Mouse (Mus musculus) heart, adult 8-10 months (tissue): Measurements from ENCODE around the gene Pias4. TPM values are rescaled to one million over a fixed set of nuclear protein-coding genes. Genes with fewer than 3 reads are reported as not detected.
"Not testable (repeated sequence)": the region's sequence is repeated elsewhere in the genome, so short reads cannot be mapped to it uniquely, and the experiment has no call there.

ENCODE experiments used
- DNase-seq: peaks from one replicate; pipeline ENCODE4 v3.0.0; 2022; ENCODE audit warnings: low spot score
- total RNA-seq, 4 experiments: library from RNA; stranded (reverse); gene quantifications; 2 replicates each; pipeline ENCODE4 v1.2.4; 2022

The Pias4 gene
- total RNA-seq, result 10 to 100 TPM; 16.8 to 18.6 (median 17.0) TPM

GRCm38 (mm10) chr10:81167200-81168086 lies at the start of gene Pias4:
Gene Pias4 (minus strand): TSS chr10:81167923.
- peak; percentile 100 for DNase-seq

- not testable (repeated sequence) for DNase-seq
Measured at GRCm38 (mm10) chr10:81217267-81217666, 49.5 kb upstream of the Pias4 start.

GRCm38 (mm10) chr10:81216810-81217209 lies 49.1 kb upstream of the Pias4 start:
- DNase-seq, result no peak

- DNase-seq, result no peak
Measured at GRCm38 (mm10) chr10:81216260-81216659, 48.5 kb upstream of the Pias4 start.

DNA sequence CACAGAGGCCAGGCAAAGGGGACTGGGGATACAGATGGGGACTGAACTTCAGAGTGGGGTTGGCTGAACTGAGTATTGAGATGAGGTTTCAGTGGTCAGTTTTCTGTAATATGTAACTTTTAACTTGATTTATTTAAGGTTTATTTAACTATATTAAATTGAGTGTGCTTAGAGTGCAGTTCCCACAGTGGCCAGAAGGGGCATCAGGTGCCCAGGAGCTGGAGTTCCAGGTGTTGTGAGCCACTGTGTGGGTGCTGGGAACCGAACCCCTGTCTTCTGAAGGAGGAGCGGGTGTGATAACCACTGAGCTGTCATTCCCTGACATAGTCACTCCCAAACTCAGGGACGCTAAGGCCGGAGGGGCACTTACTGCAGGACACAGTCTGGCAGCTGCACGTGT lies 42.4 kb upstream of the Pias4 start:
- no peak for DNase-seq

GRCm38 (mm10) chr10:81204137-81204536 lies 36.4 kb upstream of the Pias4 start:
- no peak for DNase-seq

DNA sequence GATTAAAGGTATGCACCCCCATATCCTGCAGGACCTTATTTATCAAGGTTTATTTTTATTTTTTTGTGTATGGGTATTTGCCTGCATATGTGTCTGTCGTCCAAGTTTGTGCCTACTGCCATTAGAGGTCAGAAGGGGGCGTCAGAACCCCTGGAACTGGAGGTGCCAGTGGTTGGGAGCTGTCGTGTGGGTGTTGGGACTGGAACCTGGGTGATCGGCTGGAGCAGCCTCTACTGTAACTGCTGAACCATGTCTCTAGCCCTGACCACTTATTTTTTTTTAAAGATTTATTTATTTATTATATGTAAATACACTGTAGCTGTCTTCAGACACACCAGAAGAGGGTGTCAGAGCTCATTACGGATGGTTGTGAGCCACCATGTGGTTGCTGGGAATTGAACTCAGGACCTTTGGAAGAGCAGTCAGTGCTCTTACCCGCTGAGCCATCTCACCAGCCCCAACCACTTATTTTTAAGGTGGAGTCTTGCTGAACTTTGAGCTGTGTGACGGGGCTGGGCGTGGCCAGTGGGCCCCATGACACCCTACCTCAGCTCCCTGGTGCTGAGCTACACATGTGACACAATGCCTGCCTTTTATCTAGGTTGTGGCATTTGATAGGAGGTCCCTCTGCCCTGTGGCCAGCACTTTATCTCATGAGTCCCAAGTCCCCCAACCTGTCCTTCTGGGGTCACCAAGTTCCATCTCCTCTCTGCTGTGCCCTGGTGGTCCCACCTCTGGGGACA lies 35.4 kb upstream of the Pias4 start:
- no peak for DNase-seq

DNA sequence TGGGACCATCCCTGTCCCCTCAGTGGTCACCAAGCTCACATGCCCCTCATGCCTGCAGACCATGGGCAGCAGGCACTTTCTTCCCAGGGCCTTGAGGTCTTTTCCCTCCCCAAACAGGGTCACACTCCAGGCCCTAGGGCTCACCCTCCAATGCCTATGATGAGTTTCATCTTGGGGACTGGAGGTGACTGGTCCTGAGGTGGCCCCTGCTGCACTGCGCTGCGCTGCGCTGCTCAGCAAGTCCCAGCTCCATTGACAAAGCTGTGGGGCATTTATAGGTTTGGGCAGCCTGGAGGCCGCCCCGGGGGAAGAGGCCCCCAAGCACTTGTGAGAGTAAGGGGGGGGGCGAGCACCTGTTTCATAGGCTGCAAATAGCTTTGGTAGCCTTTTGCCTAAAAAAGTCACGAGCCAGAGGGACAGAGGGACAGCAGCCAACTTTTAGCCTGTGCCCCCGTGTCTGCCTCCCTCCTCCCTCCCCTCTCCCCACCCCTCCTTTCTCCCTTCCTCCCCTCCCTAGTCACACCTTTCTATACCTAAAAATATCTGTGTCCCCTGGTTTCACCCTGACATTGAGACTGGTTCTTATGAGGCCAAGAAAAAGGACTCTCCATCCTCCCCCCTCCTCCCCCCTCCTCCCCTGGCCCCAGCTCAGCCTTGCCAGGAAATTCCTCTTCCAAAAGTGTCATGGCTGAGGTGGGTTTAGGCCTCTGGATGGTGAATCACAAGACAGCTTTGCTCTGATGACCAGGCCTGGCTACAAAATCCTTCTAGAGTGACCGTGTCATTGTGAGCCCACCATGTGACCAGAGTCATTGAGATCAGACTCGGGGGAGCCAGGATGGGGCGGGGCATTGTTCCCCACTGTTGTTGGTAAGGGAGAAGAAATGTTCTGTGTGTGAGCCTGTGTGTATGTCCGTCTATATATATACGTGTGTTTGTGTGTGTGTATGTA lies 34.4 kb upstream of the Pias4 start, which contains the start of gene Nmrk2:
Gene Nmrk2, minus strand, starts transcription at position 245 of the 952 bp plus-strand sequence.
- DNase-seq, result no peak

- DNase-seq, result no peak
Measured at GRCm38 (mm10) chr10:81200605-81201287, 33.0 kb upstream of the Pias4 start.

GRCm38 (mm10) chr10:81200141-81200540 lies 32.4 kb upstream of the Pias4 start:
- DNase-seq, result no peak

DNA sequence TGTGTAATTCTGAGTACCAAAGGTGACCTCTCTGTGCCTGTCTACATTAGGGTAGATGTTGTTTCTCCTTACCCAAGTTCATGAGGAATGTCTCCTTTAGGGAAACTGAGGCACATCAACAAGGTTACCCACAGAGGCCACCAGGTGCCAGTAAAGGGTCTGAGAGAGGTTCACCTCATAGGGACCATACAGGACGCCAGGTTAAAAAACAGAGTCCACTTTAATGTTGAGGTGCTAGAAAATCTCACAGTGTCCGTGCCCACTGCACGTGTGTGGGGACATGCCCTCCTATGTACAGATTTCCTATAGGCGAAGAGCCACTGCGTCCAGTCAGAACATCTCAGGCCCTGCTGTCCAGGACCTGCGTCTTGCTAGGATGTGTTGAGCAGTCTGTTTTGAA lies 31.3 kb upstream of the Pias4 start:
- no peak for DNase-seq

GRCm38 (mm10) chr10:81198230-81198629 lies 30.5 kb upstream of the Pias4 start:
- no peak for DNase-seq

DNA sequence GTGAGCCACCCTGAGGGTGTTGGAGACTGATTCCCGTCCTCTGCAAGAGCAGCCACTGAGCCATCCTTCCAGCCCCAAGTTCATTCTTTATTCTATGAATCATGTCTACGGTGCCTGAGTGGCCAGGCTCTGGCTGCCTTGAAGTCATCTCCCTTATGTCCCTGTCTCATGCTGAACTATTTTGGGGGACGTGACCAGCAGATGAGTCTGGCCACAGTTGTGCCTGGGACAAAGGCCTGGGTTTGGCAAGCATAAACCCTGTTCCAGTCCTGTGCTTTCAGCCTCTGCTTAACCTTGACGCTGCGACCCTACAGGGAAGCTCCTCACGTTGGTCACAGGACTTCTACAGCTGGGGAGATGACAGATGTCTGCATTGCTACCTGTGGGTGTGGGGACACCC lies 29.6 kb upstream of the Pias4 start:
- DNase-seq, result no peak

GRCm38 (mm10) chr10:81196470-81197065 lies 28.8 kb upstream of the Pias4 start:
- DNase-seq, result no peak

DNA sequence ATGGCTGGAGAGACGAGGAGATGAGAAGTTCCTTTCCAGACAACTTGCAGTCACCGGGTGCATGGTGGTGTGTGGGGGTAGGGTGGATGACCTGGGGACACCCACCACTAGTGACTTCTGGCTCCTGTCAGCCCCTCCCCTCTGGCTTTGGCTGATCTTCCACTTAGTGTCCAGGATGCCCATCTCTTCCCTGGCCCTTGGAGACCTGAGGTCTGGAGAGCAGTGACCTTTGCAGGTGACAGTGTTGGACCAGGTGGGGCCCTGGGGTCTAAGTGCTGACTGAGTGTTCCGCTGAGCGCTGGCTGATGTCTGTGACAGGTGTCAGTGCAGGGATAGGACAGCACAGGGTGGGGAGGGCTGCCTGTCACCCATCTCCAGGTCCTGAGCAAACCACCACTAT lies 27.6 kb upstream of the Pias4 start:
- DNase-seq, result no peak

- no peak for DNase-seq
Measured at GRCm38 (mm10) chr10:81193991-81194774, 26.5 kb upstream of the Pias4 start.

DNA sequence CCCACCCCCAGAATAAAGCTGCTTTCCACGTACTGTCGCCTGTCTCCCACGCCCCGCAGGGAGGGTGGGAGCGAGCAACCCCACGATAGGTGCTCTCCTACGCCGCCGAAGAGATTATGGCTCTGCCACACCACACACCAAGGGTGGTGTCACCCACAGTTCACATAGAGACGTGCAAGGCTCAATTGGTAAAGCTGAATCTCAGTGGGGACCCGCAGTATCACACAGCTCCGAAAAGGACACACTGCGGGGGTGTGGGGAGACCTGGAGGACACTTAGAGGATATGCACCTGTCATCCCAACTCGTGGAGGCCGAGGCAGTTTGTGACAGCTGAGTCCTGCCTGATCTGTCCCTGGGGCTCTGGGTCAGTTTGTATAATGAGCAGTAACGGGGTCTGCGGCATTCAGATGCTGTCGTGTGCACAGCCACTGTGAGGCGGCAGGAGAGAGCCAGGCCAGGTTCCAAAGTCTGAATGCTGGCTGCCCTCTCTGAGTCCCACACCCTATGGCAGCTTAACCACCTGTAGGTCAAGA lies 25.3 kb upstream of the Pias4 start:
- no peak for DNase-seq

DNA sequence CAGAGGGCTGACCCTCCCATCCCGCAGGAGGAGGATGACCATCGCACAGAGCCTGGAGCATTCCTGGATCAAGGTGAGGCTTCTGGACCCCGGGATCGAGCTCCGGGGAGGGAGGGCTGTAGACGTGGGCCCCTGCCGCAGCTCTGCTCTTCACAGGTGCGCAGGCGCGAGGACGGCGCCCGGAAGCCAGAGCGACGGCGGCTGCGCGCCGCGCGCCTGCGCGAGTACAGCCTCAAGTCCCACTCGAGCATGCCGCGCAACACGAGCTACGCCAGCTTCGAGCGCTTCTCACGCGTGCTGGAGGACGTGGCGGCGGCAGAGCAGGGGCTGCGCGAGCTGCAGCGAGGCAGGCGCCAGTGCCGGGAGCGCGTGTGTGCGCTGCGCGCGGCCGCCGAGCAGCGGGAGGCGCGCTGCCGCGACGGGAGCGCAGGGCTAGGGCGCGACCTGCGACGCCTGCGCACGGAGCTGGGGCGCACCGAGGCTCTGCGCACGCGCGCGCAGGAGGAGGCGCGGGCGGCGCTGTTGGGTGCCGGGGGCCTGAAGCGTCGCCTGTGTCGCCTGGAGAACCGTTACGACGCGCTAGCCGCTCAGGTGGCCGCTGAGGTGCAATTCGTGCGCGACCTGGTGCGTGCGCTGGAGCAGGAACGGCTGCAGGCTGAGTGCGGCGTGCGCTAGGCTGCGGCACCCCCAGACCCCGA lies 24.7 kb upstream of the Pias4 start:
- no peak for DNase-seq
